Mouse (Mus musculus) limb, embryonic 14.5 days (tissue): ENCODE results near the gene Fam169b. TPM values are rescaled to one million over a fixed set of nuclear protein-coding genes. Genes with fewer than 3 reads are reported as not detected.
"Not testable (repeated sequence)": the region's sequence is repeated elsewhere in the genome, so short reads cannot be mapped to it uniquely, and the experiment has no call there.

ENCODE experiments used
- ATAC-seq: fragments of 200-750 bp; cut with Nextera tagmentation; 2 replicates; pipeline ENCODE4 v1.8.0; 2017; ENCODE audit warnings: low read depth, moderate number of reproducible peaks, moderate TSS enrichment; ENCODE audit not compliant: low FRiP score
- DNase-seq: peaks from one replicate; pipeline ENCODE4 v3.0.0-alpha.2; 2015; ENCODE audit warnings: low spot score
- H3K27ac ChIP-seq: fragments of 300-500 bp; sonication (generic); replicated peaks from 2 replicates; pipeline ENCODE4 v1.5.1; 2014; ENCODE audit warnings: low read depth, mild to moderate bottlenecking, low read length, moderate library complexity, mixed read lengths
- H3K27me3 ChIP-seq: fragments of 300-500 bp; sonication (generic); 2 replicates; pipeline ENCODE4 v1.6.1; 2014; ENCODE audit warnings: low read length, mixed read lengths; ENCODE audit not compliant: control insufficient read depth, insufficient read depth
- H3K36me3 ChIP-seq: fragments of 300-500 bp; sonication (generic); 2 replicates; pipeline ENCODE4 v1.6.1; 2014; ENCODE audit warnings: mild to moderate bottlenecking, low read length, moderate library complexity, mixed read lengths; ENCODE audit not compliant: control insufficient read depth, insufficient read depth
- H3K4me1 ChIP-seq: fragments of 300-500 bp; sonication (generic); 2 replicates; pipeline ENCODE4 v1.6.1; 2014; ENCODE audit warnings: antibody characterized with exemption, low read length, mixed read lengths; ENCODE audit not compliant: control insufficient read depth, insufficient read depth
- H3K4me2 ChIP-seq: fragments of 300-500 bp; sonication (generic); replicated peaks from 2 replicates; pipeline ENCODE4 v1.6.1; 2014; ENCODE audit warnings: low read depth, mild to moderate bottlenecking, low read length, moderate library complexity; ENCODE audit not compliant: severe bottlenecking
- H3K4me3 ChIP-seq: fragments of 300-500 bp; sonication (generic); replicated peaks from 2 replicates; pipeline ENCODE4 v1.5.1; 2014; ENCODE audit warnings: low read length
- H3K9ac ChIP-seq: fragments of 300-500 bp; sonication (generic); 2 replicates; pipeline ENCODE4 v1.6.1; 2014; ENCODE audit warnings: mild to moderate bottlenecking, low read depth, low read length, moderate library complexity; ENCODE audit not compliant: severe bottlenecking
- H3K9me3 ChIP-seq: fragments of 300-500 bp; sonication (generic); 2 replicates; pipeline ENCODE4 v1.6.1; 2016; ENCODE audit warnings: low read length; ENCODE audit not compliant: control insufficient read depth
- POLR2A ChIP-seq: fragments of 200-500 bp; IDR thresholded peaks from 2 replicates; pipeline ENCODE4 v1.8.0; 2012; ENCODE audit warnings: inconsistent platforms, mild to moderate bottlenecking, moderate library complexity, borderline replicate concordance; ENCODE audit not compliant: insufficient read depth, insufficient read length; ENCODE audit errors: extremely low read depth
- WGBS: fragments of 180-500 bp; shearing (Covaris S2); extraction: QIAGEN DNeasy Blood & Tissue Kit; methylation state at CpG from one replicate; pipeline ENCODE4 v1.1.7; 2014; 5-methylcytosine and 5-hydroxymethylcytosine counted together
- polyA plus RNA-seq, 2 experiments: library from polyadenylated mRNA; depleted of rRNA in 1 of 2; stranded (reverse) in 1 of 2; unstranded in 1 of 2; fragments of >200 nt; fragmentation: Nextera tagmentation in 1 of 2; extraction: Ambion mirVana in 1 of 2; gene quantifications; 2 replicates each; pipeline versions ENCODE4 v1.2.1 to v1.2.3; 2012 to 2014

The Fam169b gene
- polyA plus RNA-seq, 2 experiments = 1.0 to 1.9 TPM

DNA sequence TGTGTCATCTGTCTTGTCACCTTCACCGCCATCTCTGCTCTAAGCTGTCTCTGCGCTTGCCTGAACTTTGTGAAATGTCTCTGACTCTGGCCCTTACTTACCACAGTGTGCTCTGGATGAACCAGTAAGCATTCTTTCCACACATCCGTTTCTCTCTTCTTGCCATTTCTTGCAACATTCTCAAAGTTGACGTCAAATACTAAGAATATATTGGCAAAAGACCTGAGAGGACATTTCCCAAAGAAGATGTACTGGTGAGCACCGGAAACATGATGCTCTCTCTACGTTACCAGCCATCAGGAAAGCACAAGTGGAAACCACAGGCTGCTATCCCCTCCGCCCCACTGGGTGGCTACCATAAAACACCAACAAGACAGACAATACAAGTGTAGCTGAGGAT, 10.1 kb downstream of the Fam169b start:
- Histone ChIP-seq H3K4me3 (no peak overlapping the region), H3K9me3 (no peaks in the 10 kb centered on the region), H3K27ac (no peak overlapping the region), H3K27me3 (no peaks in the 10 kb centered on the region), H3K36me3 (no peaks in the 10 kb centered on the region), H3K9ac (no peak overlapping the region), H3K4me1 (peaks cover 14% of the 10 kb centered on the region), H3K4me2 (no peak overlapping the region)
- WGBS = 85% methylated on average over 7 of the region's 7 CpGs
- no peak for DNase-seq
- TF ChIP-seq POLR2A = no peak
- no peak for ATAC-seq

DNA sequence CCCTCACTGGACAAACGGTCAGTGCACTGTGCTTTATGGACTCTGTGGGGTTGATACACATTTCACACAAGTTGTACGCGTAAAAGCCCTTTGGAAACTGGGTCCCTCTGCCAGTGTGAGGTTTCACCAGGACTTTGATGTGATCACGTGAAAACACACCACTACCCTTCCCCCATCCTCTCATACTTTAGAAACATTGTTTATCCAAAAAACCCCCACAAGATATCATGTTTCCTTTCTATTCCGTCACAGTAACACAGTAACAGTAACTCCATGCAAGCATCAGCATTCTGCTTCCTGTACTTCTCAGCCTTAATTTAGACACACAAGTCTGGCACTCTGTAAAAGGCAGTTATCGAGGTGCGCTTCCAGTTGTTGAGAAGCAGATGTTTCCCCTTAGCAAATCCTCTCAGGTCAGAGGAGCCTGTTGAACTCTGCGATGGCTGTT, 12.2 kb downstream of the Fam169b start:
- Histone ChIP-seq H3K27me3 (no peaks in the 10 kb centered on the region), H3K9ac (no peak overlapping the region), H3K27ac (peak overlapping the region; percentile 30; the same call in 1 of the 2 replicates), H3K9me3 (no peaks in the 10 kb centered on the region), H3K4me1 (peaks cover 11% of the 10 kb centered on the region), H3K4me3 (no peak overlapping the region), H3K4me2 (no peak overlapping the region), H3K36me3 (no peaks in the 10 kb centered on the region)
- DNase-seq (peak; percentile 53), ATAC-seq (peak; percentile 31)
- TF ChIP-seq POLR2A = no peak
- WGBS = 18% methylated on average over 8 of the region's 8 CpGs

DNA sequence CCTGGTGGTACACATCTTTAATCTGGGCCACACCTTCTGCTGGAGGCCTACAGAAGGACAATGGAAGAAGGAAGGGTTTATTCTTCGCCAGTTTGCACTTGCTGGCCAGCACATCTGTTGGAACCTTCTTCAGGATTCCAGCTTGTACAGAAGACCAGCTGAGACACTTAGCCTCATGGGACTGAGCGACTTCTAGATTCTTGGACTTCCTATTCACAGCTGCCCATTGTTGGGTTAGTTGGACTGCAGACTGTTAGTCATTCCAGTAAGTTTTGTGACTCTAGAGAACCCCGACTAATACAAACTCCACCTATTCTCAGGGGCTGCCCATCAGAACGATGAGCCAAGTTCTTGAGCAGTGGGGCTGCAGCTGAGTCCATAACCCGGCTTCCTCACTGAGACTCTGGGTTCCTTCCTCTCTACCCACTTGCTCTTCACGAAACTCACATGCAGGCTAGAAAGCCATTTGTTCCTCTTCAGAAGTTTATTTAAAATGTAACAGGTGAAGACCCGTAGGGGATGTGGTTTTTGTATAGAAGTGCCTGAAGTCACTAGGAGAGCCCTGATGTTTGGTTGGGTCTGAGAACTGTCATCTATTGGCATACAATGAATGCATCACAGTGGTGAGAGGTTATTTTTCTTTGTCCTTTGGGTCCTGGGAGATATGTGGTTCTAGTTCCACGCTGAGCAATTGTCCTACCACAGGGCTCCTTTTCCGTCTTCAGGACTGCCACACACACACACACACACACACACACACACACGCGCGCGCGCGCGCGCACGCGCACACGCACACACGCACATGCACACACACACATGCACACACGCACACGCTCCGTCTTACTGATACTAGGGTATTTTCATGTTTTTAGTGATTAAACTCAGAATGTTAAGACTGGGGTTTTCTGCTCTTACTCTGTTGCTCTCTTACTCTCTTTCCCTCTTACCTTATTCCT, 13.2 kb downstream of the Fam169b start:
- no peak overlapping the region for H3K9ac ChIP-seq
- DNase-seq (no peak), ATAC-seq (no peak)
- no peaks in the 10 kb centered on the region for H3K27me3 ChIP-seq
- H3K36me3 ChIP-seq = no peaks in the 10 kb centered on the region
- no peaks in the 10 kb centered on the region for H3K9me3 ChIP-seq
- WGBS = 93% methylated on average over 24 of the region's 24 CpGs
- H3K4me2 ChIP-seq = no peak overlapping the region
- peaks cover 11% of the 10 kb centered on the region for H3K4me1 ChIP-seq
- TF ChIP-seq POLR2A = no peak
- 0 out of 2 replicates have a peak overlapping the region, but pooled peaks have one; percentile 8 for H3K27ac ChIP-seq
- no peak overlapping the region for H3K4me3 ChIP-seq

DNA sequence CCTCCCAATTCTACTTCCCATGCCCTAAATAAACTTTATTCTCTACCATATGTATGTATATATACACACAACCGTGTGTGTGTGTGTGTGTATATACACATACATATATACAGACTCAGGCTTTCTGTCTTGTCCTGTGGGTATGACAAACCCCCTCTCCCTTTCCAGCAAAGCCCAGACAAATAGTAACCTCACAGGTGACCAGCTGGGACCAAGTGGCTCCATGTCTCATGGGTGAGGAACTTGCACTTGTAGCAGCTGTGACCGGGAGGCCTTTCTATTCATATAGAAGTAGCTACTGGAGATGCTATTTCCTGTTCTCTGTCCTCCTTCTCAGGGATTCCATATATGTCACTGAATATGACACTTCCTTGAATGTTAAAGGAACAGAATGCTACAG, 13.9 kb downstream of the Fam169b start:
- H3K27ac ChIP-seq = no peak overlapping the region
- no peaks in the 10 kb centered on the region for H3K36me3 ChIP-seq
- H3K4me1 ChIP-seq = peaks cover 11% of the 10 kb centered on the region
- H3K4me2 ChIP-seq = no peak overlapping the region
- DNase-seq (no peak), ATAC-seq (no peak)
- no peak overlapping the region for H3K4me3 ChIP-seq
- TF ChIP-seq POLR2A = no peak
- WGBS = 85% methylated on average over 2 of the region's 2 CpGs
- no peaks in the 10 kb centered on the region for H3K27me3 ChIP-seq
- no peak overlapping the region for H3K9ac ChIP-seq
- H3K9me3 ChIP-seq = no peaks in the 10 kb centered on the region

DNA sequence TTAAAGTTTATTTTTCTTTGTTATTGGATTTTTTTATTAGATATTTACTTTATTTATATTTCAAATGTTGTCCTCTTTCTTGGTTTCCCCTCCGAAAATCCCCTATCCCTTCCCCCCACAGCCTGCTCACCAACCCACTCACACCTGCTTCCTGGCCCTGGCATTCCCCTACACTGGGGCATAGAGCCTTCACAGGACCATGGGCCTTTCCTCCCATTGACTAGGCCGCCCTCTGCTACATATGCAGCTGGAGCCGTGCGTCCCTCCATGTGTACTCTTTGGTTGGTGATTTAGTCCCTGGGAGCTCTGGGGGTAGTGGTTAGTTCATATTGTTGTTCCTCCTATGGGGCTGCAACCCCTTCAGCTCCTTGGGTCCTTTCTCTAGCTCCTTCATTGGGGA, 14.4 kb downstream of the Fam169b start:
- not testable (repeated sequence) for ATAC-seq, H3K27me3 ChIP-seq, H3K4me3 ChIP-seq, H3K9ac ChIP-seq, H3K9me3 ChIP-seq, H3K36me3 ChIP-seq, H3K4me2 ChIP-seq, H3K27ac ChIP-seq, DNase-seq
- WGBS = 92% methylated on average over 4 of the region's 4 CpGs
- H3K4me1 ChIP-seq = peaks cover 13% of the 10 kb centered on the region
